Mouse (Mus musculus): ENCODE measurements around the gene Olfr558. TPM values are rescaled to one million over a fixed set of nuclear protein-coding genes. Genes with fewer than 3 reads are reported as not detected.

Gene Olfr558
- total RNA-seq (2021): 1 to 10 TPM; 2.9 to 3.1 TPM

GRCm38 (mm10) chr7:102701915-102702314 lies at the start of gene Olfr558:
Gene Olfr558 (plus strand): TSS chr7:102702215.
- no peak for DNase-seq

- DNase-seq: no peak
These were observed 43.5 kb upstream of the Olfr558 start, which contains the start of gene Olfr555 for GRCm38 (mm10) chr7:102658523-102658922. Gene Olfr555 (plus strand): TSS chr7:102658823.

- no peak for DNase-seq
These were observed 37.4 kb upstream of the Olfr558 start, which contains the start of gene Olfr556 for GRCm38 (mm10) chr7:102664599-102664998. Gene Olfr556 (plus strand): TSS chr7:102664899.

- no peak for DNase-seq
These were observed 36.6 kb upstream of the Olfr558 start for GRCm38 (mm10) chr7:102665378-102665777.

GRCm38 (mm10) chr7:102676225-102676624 lies 25.8 kb upstream of the Olfr558 start:
- no peak for DNase-seq

- no peak for DNase-seq
These were observed 20.1 kb upstream of the Olfr558 start for GRCm38 (mm10) chr7:102681916-102682315.

GRCm38 (mm10) chr7:102686944-102687501 lies 15.0 kb upstream of the Olfr558 start, which contains the start of gene Trim68:
Gene Trim68 (minus strand): TSS chr7:102687327.
- DNase-seq: peak; percentile 90

- peak; percentile 57 for DNase-seq
These were observed 6.5 kb upstream of the Olfr558 start, which contains the start of gene Olfr557 for GRCm38 (mm10) chr7:102695358-102696125. Gene Olfr557 (plus strand): TSS chr7:102695910.

- no peak for DNase-seq
These were observed 3.6 kb upstream of the Olfr558 start for GRCm38 (mm10) chr7:102698461-102698860.

- DNase-seq: no peak
These were observed 17.0 kb downstream of the Olfr558 start, which contains the start of gene Olfr33 for GRCm38 (mm10) chr7:102718970-102719369. Gene Olfr33 (minus strand): TSS chr7:102719070.

- no peak for DNase-seq
These were observed 25.4 kb downstream of the Olfr558 start, which contains the start of gene Olfr559 for GRCm38 (mm10) chr7:102727391-102727790. Gene Olfr559 (minus strand): TSS chr7:102727491.

GRCm38 (mm10) chr7:102733793-102734192 lies 31.8 kb downstream of the Olfr558 start:
- DNase-seq: no peak

GRCm38 (mm10) chr7:102737705-102738104 lies 35.7 kb downstream of the Olfr558 start:
- DNase-seq: no peak

- DNase-seq: peak; percentile 12
These were observed 50.1 kb downstream of the Olfr558 start for GRCm38 (mm10) chr7:102752086-102752485.

- DNase-seq: no peak
These were observed 57.3 kb downstream of the Olfr558 start, which contains the start of the genes Olfr560 and Olfr78 for GRCm38 (mm10) chr7:102759266-102759665. Gene Olfr560 (minus strand): TSS chr7:102759366. Gene Olfr78 (minus strand): TSS chr7:102759471.

Other genes with a start within 250 kb of the Olfr558 start
- gene Olfr543, start 220.5 kb upstream of the Olfr558 start, total RNA-seq (2021): not detected
- not detected for gene Olfr544, start 213.9 kb upstream of the Olfr558 start, total RNA-seq (2021)
- gene Olfr545, start 202.6 kb upstream of the Olfr558 start, total RNA-seq (2021): not detected
- not detected for gene Olfr547, start 167.5 kb upstream of the Olfr558 start, total RNA-seq (2021)
- gene Olfr548-ps1, start 161.3 kb upstream of the Olfr558 start, total RNA-seq (2021): not detected
- not detected for gene Olfr549, start 152.3 kb upstream of the Olfr558 start, total RNA-seq (2021)
- gene Trim21, start 136.7 kb upstream of the Olfr558 start, total RNA-seq (2021): 1 to 10 TPM; 4.4 to 4.9 TPM
- gene Olfr550, start 130.8 kb upstream of the Olfr558 start, total RNA-seq (2021): not detected
- not detected for gene Olfr551, start 110.3 kb upstream of the Olfr558 start, total RNA-seq (2021)
- under 1 TPM in 1 of 2 experiments, not detected in 1; 0.07 TPM for gene Olfr552, start 104.4 kb upstream of the Olfr558 start, total RNA-seq (2021)
- gene Olfr553, start 84.0 kb upstream of the Olfr558 start, total RNA-seq (2021): not detected
- not detected for gene Olfr554, start 63.8 kb upstream of the Olfr558 start, total RNA-seq (2021)
- not detected for gene Olfr555, start 43.4 kb upstream of the Olfr558 start, total RNA-seq (2021)
- gene Olfr556, start 37.3 kb upstream of the Olfr558 start, total RNA-seq (2021): not detected
- 1 to 10 TPM; 8.3 to 9.6 TPM for gene Trim68, start 14.9 kb upstream of the Olfr558 start, total RNA-seq (2021)
- gene Olfr557, start 6.3 kb upstream of the Olfr558 start, total RNA-seq (2021): not detected
- gene Olfr33, start 16.9 kb downstream of the Olfr558 start, total RNA-seq (2021): not detected
- gene Olfr559, start 25.3 kb downstream of the Olfr558 start, total RNA-seq (2021): not detected
- under 1 TPM; 0.19 to 0.23 TPM for gene Olfr560, start 57.2 kb downstream of the Olfr558 start, total RNA-seq (2021)
- gene Olfr78, start 57.3 kb downstream of the Olfr558 start, total RNA-seq (2021): 1 to 10 TPM; 1.1 to 1.4 TPM
- not detected for gene Olfr561, start 69.0 kb downstream of the Olfr558 start, total RNA-seq (2021)
- not detected for gene Olfr564, start 101.3 kb downstream of the Olfr558 start, total RNA-seq (2021)
- gene Olfr566, start 156.6 kb downstream of the Olfr558 start, total RNA-seq (2021): not detected
- gene Olfr568, start 174.9 kb downstream of the Olfr558 start, total RNA-seq (2021): not detected
- not detected for gene Olfr569, start 188.7 kb downstream of the Olfr558 start, total RNA-seq (2021)
- not detected for gene Olfr570, start 192.4 kb downstream of the Olfr558 start, total RNA-seq (2021)
- gene Olfr571, start 215.3 kb downstream of the Olfr558 start, total RNA-seq (2021): not detected
- gene Olfr572, start 222.2 kb downstream of the Olfr558 start, total RNA-seq (2021): not detected
- not detected for gene Olfr573-ps1, start 240.4 kb downstream of the Olfr558 start, total RNA-seq (2021)
- gene Olfr574, start 246.3 kb downstream of the Olfr558 start, total RNA-seq (2021): not detected

All from heart, postnatal 4 days (tissue).